25 mouse cellular contexts compared by ENCODE assay signal in genomic region chr1:176675184-176675583, GRCm38 (mm10).
DNase-seq lines count a peak whose midpoint lies in the region; ATAC-seq lines count a peak whose summit lies in the region.
"Had no signal": no experiment of that assay in that cellular context is flagged by ENCODE, and none has a peak within 500 bp of the region (broad histone marks: within the 10 kb centered on the region; RNA-seq: fewer than 3 reads in every experiment).

No protein-coding gene starts in this region.

- no peak for DNase-seq in frontal cortex, postnatal 10 days (ENCODE audit: low spot score in 2 of 2)
- no peak for DNase-seq in heart, embryonic 10.5 days (ENCODE audit: low spot score)
- no peak for DNase-seq in adrenal gland, adult 18-20 months (ENCODE audit: low spot score in 2 of 2)
- DNase-seq: adrenal gland, adult 2 months; B cell, adult 2 months; cerebellum, adult 18-20 months; cerebellum, postnatal 14 days; kidney, adult 2 months; left cerebral cortex, postnatal 4 days; lung, postnatal 4 days; thymus, postnatal 14 days had no signal

- H3K27me3 ChIP-seq in heart, embryonic 16.5 days (ENCODE audit: control insufficient read depth, insufficient read depth, low read length) = no peaks in the 10 kb centered on the region
- H3K27me3 ChIP-seq in heart, embryonic 10.5 days (ENCODE audit: insufficient read depth, poor library complexity, severe bottlenecking) = no peaks in the 10 kb centered on the region
- no peaks in the 10 kb centered on the region for H3K27me3 ChIP-seq in midbrain, embryonic 12.5 days
- H3K27me3 ChIP-seq: CH12.LX; limb, embryonic 15.5 days; liver, embryonic 15.5 days; lung, embryonic 15.5 days; neural tube, embryonic 13.5 days; Patski had no signal

- H3K4me2 ChIP-seq in heart, embryonic 16.5 days (ENCODE audit: low read depth, low read length) = no peak overlapping the region
- H3K4me2 ChIP-seq in midbrain, embryonic 12.5 days (replicated peaks) = no peak overlapping the region
- H3K4me2 ChIP-seq: hindbrain, embryonic 14.5 days; limb, embryonic 15.5 days; liver, embryonic 15.5 days; lung, embryonic 15.5 days; neural tube, embryonic 13.5 days had no signal

- H3K36me3 ChIP-seq in heart, embryonic 16.5 days (ENCODE audit: control insufficient read depth, insufficient read depth) = no peaks in the 10 kb centered on the region
- no peaks in the 10 kb centered on the region for H3K36me3 ChIP-seq in heart, embryonic 10.5 days
- H3K36me3 ChIP-seq in midbrain, embryonic 12.5 days = no peaks in the 10 kb centered on the region
- H3K36me3 ChIP-seq: G1E; limb, embryonic 15.5 days; liver, embryonic 15.5 days; lung, embryonic 15.5 days; neural tube, embryonic 13.5 days had no signal

- no peak overlapping the region for H3K9ac ChIP-seq in heart, embryonic 16.5 days (ENCODE audit: low read length)
- H3K9ac ChIP-seq in midbrain, embryonic 12.5 days (replicated peaks) = no peak overlapping the region
- H3K9ac ChIP-seq: hindbrain, embryonic 14.5 days; limb, embryonic 15.5 days; liver, embryonic 15.5 days; lung, embryonic 15.5 days; neural tube, embryonic 13.5 days had no signal

- H3K4me3 ChIP-seq in heart, embryonic 16.5 days (ENCODE audit: low read length) = no peak overlapping the region
- no peak overlapping the region for H3K4me3 ChIP-seq in heart, embryonic 10.5 days
- no peak overlapping the region for H3K4me3 ChIP-seq in midbrain, embryonic 12.5 days
- H3K4me3 ChIP-seq: limb, embryonic 15.5 days; liver, embryonic 15.5 days; lung, embryonic 15.5 days; myocyte; neural tube, embryonic 13.5 days had no signal

- H3K27ac ChIP-seq in heart, embryonic 16.5 days (ENCODE audit: low read length) = peak overlapping the region; percentile 36; the same call in 1 of the 2 replicates
- H3K27ac ChIP-seq in heart, embryonic 10.5 days = no peak overlapping the region
- H3K27ac ChIP-seq in midbrain, embryonic 12.5 days (replicated peaks) = 0 out of 2 replicates have a peak overlapping the region, but pooled peaks have one; percentile 6
- H3K27ac ChIP-seq: hindbrain, embryonic 14.5 days; kidney, postnatal 0 days; limb, embryonic 15.5 days; liver, embryonic 15.5 days; lung, embryonic 15.5 days; neural tube, embryonic 13.5 days had no signal

- ATAC-seq in frontal cortex, adult (ENCODE audit: low TSS enrichment) = peak; percentile 23; the same call in 1 of the 2 replicates
- ATAC-seq in heart, embryonic 16.5 days (replicated peaks; ENCODE audit: extremely low read depth, insufficient read depth, low FRiP score) = peak; percentile 45
- peak; percentile 30; the same call in 1 of the 2 replicates for ATAC-seq in midbrain, embryonic 12.5 days (ENCODE audit: low FRiP score, low read depth)
- ATAC-seq in erythroblast, adult 5-6 weeks (replicated peaks; ENCODE audit: low FRiP score, poor library complexity, severe bottlenecking) = no peak
- ATAC-seq: Patski had no signal

- H3K9me3 ChIP-seq in heart, embryonic 16.5 days (replicated peaks; ENCODE audit: control insufficient read depth, low read length) = no peaks in the 10 kb centered on the region
- 0 out of 2 replicates have a peak, but pooled peaks cover 4% of the 10 kb centered on the region for H3K9me3 ChIP-seq in heart, embryonic 10.5 days
- no peaks in the 10 kb centered on the region for H3K9me3 ChIP-seq in midbrain, embryonic 12.5 days
- H3K9me3 ChIP-seq: G1E; limb, embryonic 15.5 days; liver, embryonic 15.5 days; lung, embryonic 15.5 days; neural tube, embryonic 13.5 days had no signal

- peaks cover 5% of the 10 kb centered on the region; the same call in 1 of the 2 replicates for H3K4me1 ChIP-seq in heart, embryonic 16.5 days (ENCODE audit: control insufficient read depth, insufficient read depth, low read length)
- peaks cover 11% of the 10 kb centered on the region; the same call in 1 of the 2 replicates for H3K4me1 ChIP-seq in heart, embryonic 10.5 days
- H3K4me1 ChIP-seq in midbrain, embryonic 12.5 days = no peaks in the 10 kb centered on the region
- H3K4me1 ChIP-seq: limb, embryonic 15.5 days; liver, embryonic 15.5 days; lung, embryonic 15.5 days; neural tube, embryonic 13.5 days had no signal
